Mouse (Mus musculus): ENCODE data around the gene Cd300lf. TPM values are rescaled to one million over a fixed set of nuclear protein-coding genes. Genes with fewer than 3 reads are reported as not detected.
A peak's percentile ranks its signal among the peaks of the same experiment; 100 is the strongest.

Gene Cd300lf
- total RNA-seq, 2 experiments from 2014 or later, result not detected

- intact Hi-C loops (cut with DNase I; ENCODE audit: low total_unique reads), result no loop called here
Measured at GRCm38 (mm10) chr11:115162205-115162601, 28.4 kb upstream of the Cd300lf start.

GRCm38 (mm10) chr11:115161578-115162204, 27.9 kb upstream of the Cd300lf start:
- intact Hi-C loops (cut with DNase I; ENCODE audit: low total_unique reads), result no loop called here
- DNase-seq, result no peak

More at GRCm38 (mm10) chr11:115162205-115162601, 28.4 kb upstream of the Cd300lf start:
- no peak for DNase-seq

GRCm38 (mm10) chr11:115160883-115161577, 27.2 kb upstream of the Cd300lf start:
- peak; percentile 83 for DNase-seq

GRCm38 (mm10) chr11:115160016-115160797, 26.4 kb upstream of the Cd300lf start:
- peak; percentile 67 for DNase-seq
- intact Hi-C loops (cut with DNase I; ENCODE audit: low total_unique reads), result no loop called here

More at GRCm38 (mm10) chr11:115160883-115161577, 27.2 kb upstream of the Cd300lf start:
- intact Hi-C loops (cut with DNase I; ENCODE audit: low total_unique reads), result no loop called here

GRCm38 (mm10) chr11:115157933-115158719, 24.3 kb upstream of the Cd300lf start:
- no peak for DNase-seq
- intact Hi-C loops (cut with DNase I; ENCODE audit: low total_unique reads), result no loop called here

GRCm38 (mm10) chr11:115155053-115155634, 21.4 kb upstream of the Cd300lf start:
- no peak for DNase-seq

GRCm38 (mm10) chr11:115153699-115154292, 20.0 kb upstream of the Cd300lf start:
- intact Hi-C loops (cut with DNase I; ENCODE audit: low total_unique reads), result loop anchor here (2.0 kb wide), 1 partner anchor 71 kb away; no protein-coding TSS in a partner anchor
- DNase-seq, result peak; percentile 74

More at GRCm38 (mm10) chr11:115155053-115155634, 21.4 kb upstream of the Cd300lf start:
- intact Hi-C loops (cut with DNase I; ENCODE audit: low total_unique reads), result no loop called here

- intact Hi-C loops (cut with DNase I; ENCODE audit: low total_unique reads), result loop anchor here (2.0 kb wide), 1 partner anchor 70 kb away; no protein-coding TSS in a partner anchor
Measured at GRCm38 (mm10) chr11:115153088-115153487, 19.3 kb upstream of the Cd300lf start.

GRCm38 (mm10) chr11:115151755-115152429, 18.1 kb upstream of the Cd300lf start:
- intact Hi-C loops (cut with DNase I; ENCODE audit: low total_unique reads), result loop anchor here (2.0 kb wide), 1 partner anchor 69 kb away; no protein-coding TSS in a partner anchor
- DNase-seq, result peak; percentile 54

More at GRCm38 (mm10) chr11:115153088-115153487, 19.3 kb upstream of the Cd300lf start:
- no peak for DNase-seq

GRCm38 (mm10) chr11:115150741-115151254, 17.0 kb upstream of the Cd300lf start:
- DNase-seq, result no peak
- intact Hi-C loops (cut with DNase I; ENCODE audit: low total_unique reads), result no loop called here

GRCm38 (mm10) chr11:115147813-115148212, 14.0 kb upstream of the Cd300lf start:
- DNase-seq, result no peak
- intact Hi-C loops (cut with DNase I; ENCODE audit: low total_unique reads), result no loop called here

GRCm38 (mm10) chr11:115141970-115142369, 8.2 kb upstream of the Cd300lf start:
- no peak for DNase-seq
- intact Hi-C loops (cut with DNase I; ENCODE audit: low total_unique reads), result no loop called here

- DNase-seq, result no peak
- intact Hi-C loops (cut with DNase I; ENCODE audit: low total_unique reads), result no loop called here
Measured at GRCm38 (mm10) chr11:115138597-115139262, 4.9 kb upstream of the Cd300lf start.

GRCm38 (mm10) chr11:115131768-115132381, 1.9 kb downstream of the Cd300lf start:
- DNase-seq, result no peak
- intact Hi-C loops (cut with DNase I; ENCODE audit: low total_unique reads), result no loop called here

- intact Hi-C loops (cut with DNase I; ENCODE audit: low total_unique reads), result no loop called here
- no peak for DNase-seq
Measured at GRCm38 (mm10) chr11:115129508-115130126, 4.2 kb downstream of the Cd300lf start.

GRCm38 (mm10) chr11:115128483-115128882, 5.3 kb downstream of the Cd300lf start:
- intact Hi-C loops (cut with DNase I; ENCODE audit: low total_unique reads), result no loop called here
- no peak for DNase-seq

All from gastrocnemius, postnatal 14 days (tissue).